Mouse (Mus musculus) CD4-positive helper T cell, adult 2 months (primary cell): ENCODE results near the gene Eras.
"Not testable (repeated sequence)": the region's sequence is repeated elsewhere in the genome, so short reads cannot be mapped to it uniquely, and the experiment has no call there.

Experiments used
- DNase-seq: peaks from one replicate; pipeline ENCODE4 v3.0.0-alpha.2; 2012; ENCODE audit warnings: low read depth, missing footprints, low spot score

Gene Eras

DNA sequence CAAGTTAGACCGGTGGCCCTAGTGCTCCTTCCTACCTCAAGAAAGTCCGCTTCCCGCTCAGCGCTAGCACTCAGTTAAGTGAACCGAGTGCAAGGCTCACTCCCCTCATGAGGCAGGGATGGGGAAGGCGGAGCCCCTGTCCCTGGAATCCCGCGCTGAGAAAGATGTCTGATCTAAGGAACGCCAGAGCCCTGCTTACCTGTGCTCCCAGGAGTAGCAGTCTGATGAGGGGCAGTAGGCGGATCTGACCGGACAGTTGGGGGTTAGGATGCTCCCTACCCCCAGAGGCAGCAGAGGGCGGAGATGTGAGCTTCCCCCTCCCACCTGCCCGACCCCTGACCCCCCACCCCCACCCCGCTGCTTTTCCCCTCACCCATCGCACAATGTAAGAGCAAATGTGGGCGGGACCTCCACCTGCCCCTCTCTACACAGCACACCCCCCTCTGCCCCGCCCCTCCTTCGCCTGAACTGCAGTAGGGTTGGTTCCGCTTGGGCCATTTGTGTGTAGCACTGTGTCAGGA, at the start of gene Eras:
TSS of gene Eras (minus strand) at position 338 of the 521 bp plus-strand sequence.
- DNase-seq, result no peak

DNA sequence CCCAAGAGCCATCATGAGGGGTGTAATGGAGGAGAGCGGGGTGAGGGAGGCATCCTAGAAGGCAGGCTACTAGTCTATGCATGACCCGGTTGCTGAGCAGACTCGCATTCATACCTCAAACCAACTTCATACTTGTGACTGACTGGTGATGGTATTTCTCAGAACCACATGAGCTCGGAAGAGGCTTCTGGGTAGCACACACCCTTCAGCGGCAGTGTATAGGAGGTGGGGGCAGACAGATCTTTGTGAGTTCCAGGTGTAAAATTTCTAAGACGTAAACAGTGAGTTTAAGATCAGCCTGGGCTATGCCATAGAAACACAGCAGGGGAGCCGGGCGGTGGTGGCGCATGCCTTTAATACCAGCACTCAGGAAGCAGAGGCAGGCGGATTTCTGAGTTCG, 49.5 kb upstream of the Eras start, which contains the start of gene Gata1:
TSS of gene Gata1 (minus strand) at position 180 of the 400 bp plus-strand sequence.
- no peak for DNase-seq

DNA sequence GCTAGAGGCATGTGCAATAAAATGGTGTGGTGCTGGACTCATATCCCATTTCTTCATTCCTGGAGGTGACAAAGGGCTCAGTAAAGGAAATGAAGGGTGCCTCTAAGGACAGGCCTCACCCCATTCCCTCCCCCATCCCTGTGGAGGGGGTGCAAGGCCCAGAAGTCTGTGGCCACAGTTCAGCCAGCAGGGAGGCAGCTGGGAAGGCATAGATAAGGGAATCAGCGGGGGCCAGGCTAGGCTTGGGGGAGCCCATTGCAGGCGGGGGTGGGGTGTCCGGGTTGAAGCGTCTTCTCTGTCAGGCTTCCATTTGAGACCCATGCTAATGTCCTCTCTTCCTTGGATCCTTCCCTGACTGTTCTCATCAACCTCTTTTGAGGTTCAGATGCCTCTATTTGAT, 42.9 kb upstream of the Eras start:
- no peak for DNase-seq

DNA sequence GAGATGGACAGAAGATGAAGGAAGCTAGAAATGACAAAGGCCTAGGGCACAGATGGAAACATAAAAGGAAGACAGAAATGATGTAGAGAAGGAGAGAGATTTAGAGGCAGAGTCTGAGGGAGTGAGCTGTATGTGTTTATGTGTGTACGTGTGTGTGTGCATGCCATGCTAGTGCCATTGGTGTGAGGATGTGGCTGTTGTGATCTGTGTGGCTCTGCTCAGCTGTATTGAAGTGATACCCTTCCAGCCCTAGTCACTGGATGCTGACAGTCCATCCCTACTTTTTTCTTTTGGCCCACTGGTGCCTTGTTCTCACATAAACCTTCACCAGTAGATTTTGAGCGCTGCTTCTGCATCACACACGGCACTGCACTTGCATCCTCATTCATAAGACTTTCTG, 40.5 kb upstream of the Eras start:
- DNase-seq, result no peak

DNA sequence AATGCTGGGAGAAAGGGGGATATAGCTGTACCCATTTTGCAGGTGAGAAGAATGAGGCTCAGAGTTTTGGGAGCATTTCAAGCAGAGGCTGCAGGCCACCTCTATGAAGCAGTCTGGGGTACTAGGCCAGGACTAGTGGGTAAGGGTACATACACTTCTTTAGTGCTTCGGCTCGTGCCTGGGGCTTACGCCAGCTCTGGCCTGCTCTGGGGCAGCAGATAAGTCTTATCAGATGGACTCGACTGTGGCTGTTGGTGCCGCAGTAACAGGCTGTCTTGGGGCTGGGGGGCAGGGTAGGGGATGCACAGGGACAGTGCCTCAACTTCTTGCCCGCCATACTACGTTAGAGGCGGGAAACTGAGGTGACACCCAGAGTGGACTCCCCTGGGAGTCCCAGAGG, 39.8 kb upstream of the Eras start:
- no peak for DNase-seq

DNA sequence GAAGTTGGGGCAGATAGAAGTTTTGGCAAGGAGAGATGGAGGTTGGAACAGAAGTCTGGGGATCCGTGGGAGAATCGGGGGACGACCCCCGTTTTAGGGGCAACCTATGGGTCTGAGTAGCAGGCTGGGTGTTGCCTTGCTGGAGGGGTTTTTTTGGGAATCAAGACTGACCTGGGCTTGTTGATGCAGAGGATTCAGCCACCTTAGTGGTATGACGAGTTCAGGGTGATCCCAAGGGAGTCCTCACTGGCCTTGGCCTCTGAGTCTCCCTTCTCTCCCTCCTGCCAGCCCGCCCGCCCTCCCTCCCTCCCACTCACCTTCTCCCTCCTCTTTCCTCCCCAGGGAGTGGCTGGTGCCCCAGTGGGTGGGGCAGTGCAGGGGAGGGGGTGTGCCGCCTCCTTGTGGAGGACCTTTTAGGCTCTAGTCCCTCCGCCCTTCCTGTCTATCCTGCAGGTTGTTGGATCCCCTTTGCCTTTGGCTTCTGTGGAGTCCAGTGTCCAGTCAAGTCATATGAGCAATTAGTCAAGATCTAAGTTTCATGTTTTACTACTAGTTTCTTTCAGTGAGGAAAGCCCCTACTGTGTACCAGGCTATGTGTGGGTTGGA, 39.3 kb upstream of the Eras start:
- DNase-seq, result no peak

DNA sequence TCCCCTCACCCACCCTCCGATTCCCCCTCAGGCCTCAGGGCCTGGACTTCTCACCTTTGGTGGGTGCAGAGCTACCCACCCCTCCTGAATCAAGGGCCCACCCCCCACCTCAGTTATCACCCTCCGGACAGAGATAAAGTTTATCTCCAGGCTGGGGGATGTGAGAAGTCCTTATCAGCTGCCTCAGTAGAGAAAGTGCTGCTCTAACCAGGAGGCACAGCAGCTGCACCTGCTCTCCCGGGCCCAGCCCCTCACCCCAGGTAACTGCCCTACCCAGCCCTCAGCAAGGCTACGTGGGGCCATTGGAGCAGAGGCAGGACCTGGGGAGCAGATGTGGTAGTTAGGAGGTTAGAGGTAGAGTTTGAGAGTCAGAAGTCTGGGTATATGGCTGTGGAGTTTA, 37.8 kb upstream of the Eras start:
- DNase-seq, result no peak

DNA sequence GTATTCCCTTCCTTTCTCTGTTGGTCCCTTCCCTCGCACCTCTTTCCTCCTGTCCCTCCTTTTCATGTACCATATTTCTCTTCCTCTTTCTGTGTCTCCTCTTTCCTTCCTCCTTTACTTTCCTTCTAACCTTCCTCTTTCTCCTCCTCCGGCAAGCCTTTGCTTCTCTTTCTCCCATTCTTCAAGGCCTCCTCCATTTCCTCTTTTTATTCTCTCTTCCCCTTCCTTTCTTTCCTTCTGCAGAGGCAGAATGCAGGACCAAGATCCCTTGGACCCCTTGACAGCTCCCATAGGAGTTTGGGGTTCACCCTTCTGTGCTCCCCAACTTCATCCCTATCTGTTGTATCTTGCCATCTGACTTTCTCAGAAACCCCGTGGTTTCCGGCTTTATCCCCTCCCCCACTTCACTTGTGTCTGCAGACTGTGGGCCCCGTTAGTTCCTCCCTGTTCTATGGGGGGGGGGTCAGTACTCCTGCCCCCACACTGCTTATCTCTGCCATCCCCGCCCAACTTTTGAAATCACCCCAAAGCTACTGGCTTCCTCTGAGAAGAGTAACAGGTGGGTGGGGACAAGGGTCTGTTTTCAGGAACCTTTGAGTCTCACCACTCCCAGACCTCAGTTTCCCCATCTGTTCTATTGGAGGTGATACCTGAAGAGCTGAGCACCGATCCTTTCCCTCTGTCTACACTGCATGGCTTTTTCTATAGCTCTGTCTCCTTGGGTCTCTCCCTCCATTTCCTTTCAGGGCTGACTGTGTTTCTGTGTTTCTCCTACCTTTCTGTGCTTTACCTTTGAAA, 35.6 kb upstream of the Eras start:
- peak; percentile 53 for DNase-seq

DNA sequence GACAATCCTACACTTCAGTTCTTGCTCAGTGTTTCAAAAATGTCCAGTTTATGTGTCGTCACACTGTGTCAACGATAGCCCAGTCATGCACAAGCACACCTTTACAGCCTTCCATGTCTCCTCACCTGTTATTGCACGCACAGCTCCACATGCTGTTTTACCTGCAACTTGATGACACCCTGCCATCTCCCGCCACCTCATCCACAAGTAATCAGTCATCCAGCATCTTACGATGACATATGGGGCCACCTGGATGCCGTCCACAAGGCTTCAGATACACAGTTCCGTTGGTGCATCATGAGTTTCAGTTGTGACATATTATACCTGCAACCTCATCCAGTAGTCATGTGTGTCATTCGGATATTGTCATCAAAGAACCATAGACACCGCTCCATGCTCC, 30.5 kb upstream of the Eras start:
- no peak for DNase-seq

DNA sequence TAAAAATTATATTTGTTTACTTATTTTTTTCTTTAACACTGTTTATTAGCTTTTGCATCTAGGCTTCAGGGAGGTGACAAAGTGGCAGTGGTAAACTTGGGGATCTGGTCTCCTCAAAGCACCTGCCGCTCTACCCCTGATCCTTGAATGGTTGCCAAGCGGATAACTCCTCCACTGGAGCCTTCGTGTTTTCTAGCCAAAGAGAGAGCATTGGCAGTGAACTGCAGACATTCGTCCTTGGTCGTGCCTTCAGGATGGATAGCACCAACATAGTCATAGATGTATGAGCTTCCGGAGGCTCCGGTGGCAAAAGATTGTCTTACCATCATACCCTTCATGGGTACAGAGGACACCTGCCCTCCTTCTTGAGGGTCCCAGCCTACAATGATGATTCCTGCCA, 21.7 kb upstream of the Eras start:
- DNase-seq, result no peak

DNA sequence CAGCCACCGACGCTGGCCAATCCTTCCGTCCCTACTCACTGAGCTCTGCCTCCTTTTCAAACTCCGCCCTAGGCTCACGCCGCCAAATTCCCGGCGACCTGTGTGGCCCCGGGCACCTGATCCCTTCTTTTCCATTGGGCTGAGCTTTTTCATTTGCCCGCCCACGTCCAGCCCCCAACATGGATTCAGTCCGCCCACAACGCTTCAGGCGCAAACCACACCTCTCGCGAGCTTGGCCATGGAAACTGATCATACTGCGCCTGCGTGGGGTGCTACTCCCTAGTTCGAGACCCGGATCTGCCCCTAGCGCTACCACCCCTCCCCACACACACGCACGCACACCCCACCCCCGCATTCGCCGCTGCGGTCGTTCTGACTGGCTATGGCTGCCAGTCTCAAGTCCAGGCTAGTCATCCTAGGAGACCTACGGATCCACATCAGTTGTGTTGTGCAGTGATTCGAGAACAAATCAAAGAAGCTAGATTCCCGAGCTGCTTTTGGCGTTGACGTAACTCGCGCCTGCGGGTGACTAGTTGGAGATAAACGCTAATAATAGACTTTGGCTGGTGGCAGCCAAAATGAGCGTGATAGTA, 19.6 kb upstream of the Eras start:
- DNase-seq, result peak; percentile 94

DNA sequence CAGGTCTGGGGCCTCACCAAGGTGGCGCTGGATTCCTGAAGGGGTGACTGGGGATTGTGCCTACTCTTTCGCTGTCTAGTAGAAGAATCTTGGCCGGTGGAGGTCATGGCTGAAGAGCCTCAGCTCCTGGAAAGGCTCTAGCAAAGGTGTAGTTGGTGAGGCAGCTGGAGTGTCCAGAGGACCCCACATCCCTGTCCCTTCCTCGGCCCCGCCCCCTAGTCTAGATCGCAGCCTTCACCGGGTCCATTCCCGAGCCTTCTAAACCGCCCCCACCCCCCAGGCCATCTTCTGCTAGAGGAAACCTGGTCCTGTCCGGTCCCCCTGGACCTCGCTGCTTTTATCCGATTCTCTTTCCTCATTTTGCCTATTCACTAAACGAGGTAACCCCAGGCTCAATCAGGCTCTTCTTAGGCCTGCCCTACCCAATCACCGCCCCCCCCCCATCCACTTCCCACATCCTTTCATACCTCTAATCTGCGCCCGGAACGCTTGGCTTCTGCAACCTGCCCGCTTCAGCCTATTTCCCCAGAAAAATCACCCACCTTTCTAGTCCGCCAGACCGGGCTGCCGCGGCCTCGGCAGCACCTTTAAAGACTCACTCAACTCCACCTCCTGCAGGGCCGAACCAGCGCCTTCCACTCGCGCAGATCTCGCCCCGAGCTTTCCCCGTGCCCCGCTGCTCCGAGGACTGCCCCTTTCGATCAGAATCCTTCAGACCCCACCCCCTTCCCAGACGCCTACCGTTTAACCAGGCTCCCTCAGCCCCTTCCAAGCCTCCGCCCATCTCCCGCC, 18.9 kb upstream of the Eras start, which contains the start of gene Hdac6:
TSS of gene Hdac6 (minus strand) at position 782 of the 792 bp plus-strand sequence.
- DNase-seq, result no peak

DNA sequence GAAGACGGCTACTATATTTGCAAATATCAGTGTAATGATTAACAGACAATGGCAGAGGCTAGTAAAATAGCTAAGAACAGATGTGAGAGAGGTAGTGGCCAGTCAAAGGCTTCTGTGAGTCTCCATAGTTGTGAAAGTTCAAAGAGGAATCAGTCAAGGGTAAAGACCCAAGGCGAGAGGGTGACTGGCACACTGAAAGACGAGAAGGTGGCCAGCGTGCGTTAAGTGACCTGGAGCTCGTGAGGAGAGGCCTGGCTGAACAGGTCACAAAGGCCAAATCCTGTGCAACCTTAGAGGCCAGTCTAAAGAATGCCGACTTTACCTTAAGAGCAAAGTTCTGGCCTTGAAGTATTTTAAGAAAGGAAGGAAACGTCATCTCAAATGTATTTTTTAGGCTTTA, 17.2 kb upstream of the Eras start:
- DNase-seq, result no peak

DNA sequence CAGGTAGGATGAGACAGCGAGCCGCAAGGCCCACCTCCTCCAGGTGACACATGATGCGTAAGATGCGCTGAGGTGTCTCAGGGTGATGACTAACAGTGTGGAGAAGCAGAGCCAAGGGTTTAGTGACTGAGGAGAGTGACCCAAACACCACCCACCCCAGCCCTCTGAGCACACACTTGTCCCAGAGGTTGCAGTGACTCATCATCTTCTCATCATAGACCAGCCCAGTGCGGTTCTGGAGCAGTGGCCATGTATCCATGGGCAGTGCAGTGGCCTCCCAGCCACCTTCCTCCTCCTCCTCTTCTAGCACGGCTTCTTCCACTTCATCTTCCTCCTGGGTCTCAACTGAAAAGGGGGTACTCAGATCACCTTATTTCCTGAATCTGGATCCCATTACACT, 9.3 kb upstream of the Eras start:
- DNase-seq, result no peak

DNA sequence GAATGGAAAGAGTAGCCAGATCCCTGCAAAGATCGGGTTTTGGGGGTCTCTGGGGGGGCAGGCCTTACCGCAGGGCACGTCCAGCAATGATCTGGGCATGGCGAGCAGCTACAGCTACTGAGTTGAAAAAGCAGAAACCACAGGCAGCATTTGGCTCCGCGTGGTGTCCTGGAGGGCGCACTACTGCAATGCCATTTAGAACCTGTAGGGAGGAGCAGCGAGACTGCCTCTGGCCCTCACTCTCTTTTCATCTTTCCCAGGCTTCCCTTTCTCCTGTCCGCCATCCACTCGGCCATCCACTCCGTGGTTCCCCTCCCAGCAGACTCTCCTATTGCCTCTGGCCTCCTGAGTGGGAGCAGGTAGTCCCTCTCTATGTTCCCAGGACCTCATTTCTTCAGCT, 8.5 kb upstream of the Eras start:
- no peak for DNase-seq

DNA sequence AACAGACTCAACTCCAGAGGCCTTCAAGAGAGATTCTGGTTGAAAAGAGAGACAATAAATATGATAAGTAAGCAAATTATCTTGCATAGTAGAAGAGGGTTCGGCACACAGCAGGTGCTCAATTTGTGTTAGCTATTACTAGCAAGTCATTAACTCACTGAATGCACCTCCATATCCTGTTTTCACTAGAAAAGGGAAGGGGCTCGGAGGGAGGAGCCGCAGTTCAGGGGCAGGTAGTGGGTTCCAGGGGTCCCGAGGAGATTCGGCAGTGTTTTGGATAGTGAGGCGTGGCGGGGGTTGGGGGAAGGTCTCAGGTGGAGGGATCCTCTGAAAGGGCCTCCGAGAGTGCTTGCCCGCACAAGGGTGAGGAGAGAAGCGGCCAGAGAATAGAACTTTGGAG, 1.3 kb downstream of the Eras start:
- DNase-seq, result no peak

DNA sequence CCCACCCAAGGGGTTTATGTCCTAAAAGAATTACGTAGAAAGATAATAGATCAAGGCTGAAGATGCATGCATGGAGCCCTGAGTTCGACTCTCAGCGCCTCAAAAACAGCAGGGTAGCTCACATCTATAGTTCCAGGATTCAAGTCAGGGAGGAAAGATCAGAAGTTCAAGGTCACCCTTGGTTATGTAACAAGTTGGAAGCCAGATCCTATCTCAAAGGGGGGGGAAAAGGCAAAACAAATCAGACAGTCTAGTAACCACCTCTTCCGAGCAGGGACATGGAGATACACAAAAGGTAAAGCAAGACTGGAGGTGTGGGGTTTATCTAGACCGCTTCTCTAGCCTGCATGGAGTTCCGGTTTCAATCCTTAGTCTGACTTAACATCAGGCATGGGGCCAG, 2.1 kb downstream of the Eras start:
- no peak for DNase-seq

DNA sequence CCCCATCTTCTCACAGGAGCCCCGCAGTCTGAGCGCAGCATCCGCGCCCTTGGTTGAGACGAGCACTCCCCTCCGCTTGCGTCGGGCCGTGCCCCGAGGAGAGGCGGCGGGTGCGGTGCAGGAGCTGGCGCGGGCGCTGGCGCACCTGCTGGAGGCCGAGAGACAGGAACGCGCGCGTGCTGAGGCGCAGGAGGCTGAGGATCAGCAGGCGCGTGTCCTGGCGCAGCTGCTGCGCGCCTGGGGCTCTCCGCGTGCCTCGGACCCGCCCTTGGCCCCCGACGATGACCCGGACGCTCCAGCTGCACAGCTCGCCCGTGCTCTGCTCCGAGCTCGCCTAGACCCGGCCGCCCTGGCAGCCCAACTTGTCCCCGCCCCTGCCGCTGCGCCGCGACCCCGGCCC, 6.4 kb downstream of the Eras start:
- DNase-seq, result no peak

DNA sequence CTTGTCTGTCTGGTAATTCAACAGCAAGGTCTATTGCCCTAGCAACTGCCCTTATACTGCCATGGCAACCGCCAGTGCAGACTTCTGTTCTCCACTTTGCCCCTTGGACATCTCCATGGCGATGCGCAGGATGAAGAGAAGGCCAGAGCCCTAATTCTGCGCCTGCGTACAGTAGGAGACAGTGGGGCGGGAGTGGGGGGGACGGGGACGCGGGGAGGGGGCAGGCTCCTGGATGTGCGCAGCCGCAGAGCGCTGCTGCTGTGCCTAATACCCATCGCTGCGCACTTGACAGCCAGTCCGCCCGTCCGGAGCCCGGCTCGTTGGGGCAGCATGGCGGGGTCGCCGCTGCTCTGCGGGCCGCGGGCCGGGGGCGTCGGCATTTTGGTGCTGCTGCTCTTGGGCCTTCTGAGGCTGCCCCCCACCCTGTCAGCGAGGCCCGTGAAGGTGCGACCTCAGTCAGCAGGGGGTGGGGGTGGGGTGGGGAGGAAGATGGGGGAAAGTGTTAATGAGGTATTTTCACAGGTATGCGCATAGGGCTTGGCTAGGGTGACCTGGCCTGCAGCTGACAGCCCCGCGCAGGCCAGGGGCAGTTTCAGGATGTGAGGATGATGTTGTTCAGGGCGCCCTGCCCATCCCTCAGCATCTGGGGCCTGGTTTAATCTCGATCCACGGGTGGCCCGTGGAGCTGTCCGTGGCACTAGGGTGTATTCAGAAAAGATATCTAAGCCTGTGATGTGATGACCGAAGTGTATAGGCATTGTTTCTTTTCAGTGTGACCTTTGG, 8.6 kb downstream of the Eras start, which contains the start of gene Pcsk1n:
TSS of gene Pcsk1n (plus strand) at position 222 of the 783 bp plus-strand sequence.
- DNase-seq, result no peak

DNA sequence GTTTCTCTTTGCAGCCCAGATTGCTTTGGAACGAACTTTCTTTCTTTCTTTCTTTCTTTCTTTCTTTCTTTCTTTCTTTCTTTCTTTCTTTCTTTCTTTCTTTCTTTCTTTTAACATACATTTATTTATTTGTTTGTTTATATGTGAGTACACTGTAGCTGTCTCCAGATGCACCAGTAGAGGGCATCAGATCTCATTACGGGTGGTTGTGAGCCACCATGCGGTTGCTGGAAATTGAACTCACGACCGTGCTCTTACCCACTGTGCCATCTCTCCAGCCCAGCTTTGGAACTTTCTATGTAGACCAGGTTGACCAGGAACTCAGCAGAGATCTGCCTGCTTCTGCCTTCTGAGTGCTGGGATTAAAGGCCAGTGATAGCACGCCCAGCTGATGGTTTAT, 10.4 kb downstream of the Eras start:
- DNase-seq, result not testable (repeated sequence)

DNA sequence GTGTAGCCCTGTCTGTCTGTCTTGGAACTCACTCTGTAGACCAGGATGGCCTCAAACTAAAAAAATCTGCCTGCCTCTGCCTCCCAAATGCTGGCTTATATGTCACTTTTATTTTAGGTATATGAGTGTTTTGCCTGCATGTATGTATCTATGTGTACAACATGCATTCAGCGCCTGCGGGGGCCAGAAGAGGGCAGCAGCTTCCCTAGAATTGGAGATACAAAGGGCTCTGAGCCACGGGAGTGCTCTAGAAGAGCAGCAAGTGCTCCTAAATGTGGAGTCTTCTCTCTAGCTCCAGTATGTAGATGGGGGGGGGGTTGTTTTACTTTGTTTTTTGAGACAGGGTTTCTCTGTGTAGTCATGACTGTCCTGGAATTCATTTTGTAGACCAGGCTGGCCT, 12.7 kb downstream of the Eras start:
- DNase-seq, result peak; percentile 8
